Mouse (Mus musculus) limb, embryonic 10.5 days (tissue): ENCODE data around the gene Olfr1301. TPM values are rescaled to one million over a fixed set of nuclear protein-coding genes. Genes with fewer than 3 reads are reported as not detected.

Source experiments
- DNase-seq: peaks from one replicate; pipeline ENCODE4 v3.0.0-alpha.2; 2017; ENCODE audit warnings: low spot score
- H3K27ac ChIP-seq: fragments of 300-500 bp; sonication (generic); 2 replicates; pipeline ENCODE4 v1.5.1; 2016; ENCODE audit warnings: mild to moderate bottlenecking
- H3K27me3 ChIP-seq: fragments of 300-500 bp; sonication (generic); 2 replicates; pipeline ENCODE4 v1.6.1; 2016; ENCODE audit warnings: low read depth, mild to moderate bottlenecking; ENCODE audit not compliant: poor library complexity, severe bottlenecking
- H3K36me3 ChIP-seq: fragments of 300-500 bp; sonication (generic); 2 replicates; pipeline ENCODE4 v1.6.1; 2016; ENCODE audit warnings: mild to moderate bottlenecking, moderate library complexity
- H3K4me1 ChIP-seq: fragments of 300-500 bp; sonication (generic); 2 replicates; pipeline ENCODE4 v1.6.1; 2016
- H3K4me3 ChIP-seq: fragments of 300-500 bp; sonication (generic); 2 replicates; pipeline ENCODE4 v1.5.1; 2016; ENCODE audit warnings: mild to moderate bottlenecking, moderate library complexity
- H3K9me3 ChIP-seq: fragments of 300-500 bp; sonication (generic); replicated peaks from 2 replicates; pipeline ENCODE4 v1.6.1; 2016; ENCODE audit warnings: mild to moderate bottlenecking
- whole genome bisulfite sequencing: fragments of 180-500 bp; shearing (Covaris S2); methylation state at CpG from one replicate; pipeline ENCODE4 v1.1.7; 2016; 5-methylcytosine and 5-hydroxymethylcytosine counted together
- polyA plus RNA-seq: library from polyadenylated mRNA; unstranded; fragments of >200 nt; fragmentation: Nextera tagmentation; extraction: Ambion mirVana; gene quantifications from 2 replicates; pipeline ENCODE4 v1.2.1, GENCODE M21; 2016

The Olfr1301 gene
- not detected in 2 replicates for polyA plus RNA-seq

DNA sequence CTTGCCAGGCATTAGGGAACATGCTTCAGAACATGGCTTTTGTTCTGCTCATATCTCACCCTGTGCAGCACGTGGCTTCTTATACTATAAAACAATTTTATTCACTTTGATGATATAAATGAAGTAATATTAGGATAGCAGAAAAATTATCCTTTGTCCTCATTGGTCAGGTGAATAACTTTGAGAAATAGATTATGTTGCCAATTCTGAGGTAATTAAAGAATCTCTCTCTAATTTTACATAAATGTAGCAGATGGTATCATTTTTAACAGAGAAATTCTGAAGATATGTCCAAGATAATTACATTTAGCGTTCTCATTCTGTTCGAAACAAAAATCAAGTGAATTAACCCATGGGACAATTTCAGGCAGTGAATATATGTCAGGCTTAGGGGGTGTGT lies at the start of gene Olfr1301:
Gene Olfr1301, plus strand, starts transcription at position 301 of the 400 bp plus-strand sequence.
- WGBS = 91% methylated on average over 3 of the region's 3 CpGs
- no peak within 1 kb of the TSS for H3K27ac ChIP-seq
- DNase-seq = no peak
- no peak within 1 kb of the TSS for H3K4me3 ChIP-seq
- H3K9me3 ChIP-seq = no peaks in the 10 kb centered on the region
- no peaks in the 10 kb centered on the region for H3K27me3 ChIP-seq
- no peaks in the 10 kb centered on the region for H3K36me3 ChIP-seq
- H3K4me1 ChIP-seq = no peaks in the 10 kb centered on the region

DNA sequence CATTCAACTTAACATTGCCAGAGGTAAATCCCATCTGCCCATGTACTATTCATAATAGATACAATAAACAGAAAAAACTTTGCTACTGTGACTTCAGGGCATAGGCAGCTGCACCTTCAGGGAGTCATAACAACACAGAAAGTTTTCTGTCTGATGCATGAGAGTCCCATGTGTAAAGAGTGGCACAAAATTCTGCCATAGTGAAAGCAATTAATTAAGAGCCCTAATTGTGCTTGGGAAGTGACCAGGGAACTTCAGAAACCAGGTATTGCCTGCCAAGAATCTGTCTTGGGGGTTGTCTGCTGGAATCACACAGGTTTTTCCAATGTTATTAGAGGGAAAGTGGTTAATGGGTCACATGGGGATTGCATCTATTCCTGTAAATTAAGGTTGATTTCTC lies 24.1 kb upstream of the Olfr1301 start:
- H3K4me1 ChIP-seq = no peaks in the 10 kb centered on the region
- H3K4me3 ChIP-seq = no peak overlapping the region
- H3K9me3 ChIP-seq = no peaks in the 10 kb centered on the region
- DNase-seq = no peak
- no peaks in the 10 kb centered on the region for H3K36me3 ChIP-seq
- H3K27me3 ChIP-seq = no peaks in the 10 kb centered on the region
- no peak overlapping the region for H3K27ac ChIP-seq

- no peaks in the 10 kb centered on the region for H3K27me3 ChIP-seq
- no peaks in the 10 kb centered on the region for H3K36me3 ChIP-seq
- no peak within 1 kb of the TSS for H3K27ac ChIP-seq
- H3K4me3 ChIP-seq = no peak within 1 kb of the TSS
- 87% methylated on average over 2 of the region's 2 CpGs for WGBS
- no peaks in the 10 kb centered on the region for H3K9me3 ChIP-seq
- no peak for DNase-seq
- H3K4me1 ChIP-seq = no peaks in the 10 kb centered on the region
Observed at GRCm38 (mm10) chr2:111777129-111777528, 26.3 kb downstream of the Olfr1301 start, which contains the start of gene Olfr1302. Olfr1302 (plus strand) TSS chr2:111777429.

Other genes starting within 250 kb of the Olfr1301 start
- not detected in 2 replicates for gene Olfr1293-ps, start 225.8 kb upstream of the Olfr1301 start, polyA plus RNA-seq
- not detected in 2 replicates for gene Olfr1294, start 210.7 kb upstream of the Olfr1301 start, polyA plus RNA-seq
- gene Olfr1295, start 181.3 kb upstream of the Olfr1301 start, polyA plus RNA-seq = not detected in 2 replicates
- gene Olfr1297, start 124.5 kb upstream of the Olfr1301 start, polyA plus RNA-seq = not detected in 2 replicates
- gene Olfr1298, start 101.8 kb upstream of the Olfr1301 start, polyA plus RNA-seq = not detected in 2 replicates
- not detected in 2 replicates for gene Olfr1299, start 89.6 kb upstream of the Olfr1301 start, polyA plus RNA-seq
- not detected in 2 replicates for gene Olfr1302, start 26.4 kb downstream of the Olfr1301 start, polyA plus RNA-seq
- not detected in 2 replicates for gene Olfr1303, start 69.3 kb downstream of the Olfr1301 start, polyA plus RNA-seq
- gene Olfr1305, start 126.1 kb downstream of the Olfr1301 start, polyA plus RNA-seq = not detected in 2 replicates
- gene Olfr1306, start 165.3 kb downstream of the Olfr1301 start, polyA plus RNA-seq = not detected in 2 replicates
- not detected in 2 replicates for gene Olfr1307, start 198.4 kb downstream of the Olfr1301 start, polyA plus RNA-seq
- gene Olfr1308, start 213.9 kb downstream of the Olfr1301 start, polyA plus RNA-seq = not detected in 2 replicates
- not detected in 2 replicates for gene Olfr1309, start 239.3 kb downstream of the Olfr1301 start, polyA plus RNA-seq